Mouse (Mus musculus) MEL (cell line): ENCODE data around the gene Sorbs2. TPM values are rescaled to one million over a fixed set of nuclear protein-coding genes. Genes with fewer than 3 reads are reported as not detected.

Experiments used
- DNase-seq: peaks from one replicate; pipeline ENCODE4 v3.0.0; 2011; ENCODE audit warnings: low read depth, low spot score
- H3K27ac ChIP-seq: 2 replicates; pipeline ENCODE4 v1.5.1; 2012; ENCODE audit warnings: low read depth, mild to moderate bottlenecking, control low read depth, low read length, moderate library complexity; ENCODE audit not compliant: control insufficient read depth
- H3K27me3 ChIP-seq, 2 experiments: fragments of 150-350 bp in 1 of 2; sonication (generic) in 1 of 2; 2 replicates each; pipeline ENCODE4 v1.6.1; 2012; ENCODE audit warnings: low read length in 2 of 2, mild to moderate bottlenecking in 2 of 2, improper control_type of control experiment in 1 of 2, moderate library complexity in 1 of 2; ENCODE audit not compliant: insufficient read depth in 2 of 2, control insufficient read depth in 1 of 2
- H3K36me3 ChIP-seq, 2 experiments: 2 replicates each; pipeline ENCODE4 v1.6.1; 2012 to 2014; ENCODE audit warnings: low read length in 2 of 2, improper control_type of control experiment in 1 of 2, inconsistent platforms in 1 of 2, mild to moderate bottlenecking in 1 of 2; ENCODE audit not compliant: insufficient read depth in 2 of 2, control insufficient read depth in 1 of 2
- H3K4me1 ChIP-seq, 2 experiments: fragments of 150-350 bp in 1 of 2; sonication (generic) in 1 of 2; 2 replicates each; pipeline ENCODE4 v1.6.1; 2012; ENCODE audit warnings: low read length in 2 of 2, improper control_type of control experiment in 1 of 2, mild to moderate bottlenecking in 1 of 2; ENCODE audit not compliant: insufficient read depth in 2 of 2, control insufficient read depth in 1 of 2
- H3K4me3 ChIP-seq, 2 experiments: fragments of 150-350 bp in 1 of 2; sonication (generic) in 1 of 2; 2 replicates each; pipeline ENCODE4 v1.5.1; 2012; ENCODE audit warnings: low read depth in 2 of 2, low read length in 2 of 2, mild to moderate bottlenecking in 2 of 2, moderate library complexity in 2 of 2, control low read depth in 1 of 2, improper control_type of control experiment in 1 of 2; ENCODE audit not compliant: control insufficient read depth in 1 of 2, insufficient read depth in 1 of 2
- H3K79me2 ChIP-seq: 2 replicates; pipeline ENCODE4 v1.6.1; 2012; ENCODE audit warnings: mild to moderate bottlenecking, low read length, moderate library complexity; ENCODE audit not compliant: control insufficient read depth, poor library complexity, insufficient read depth
- H3K9ac ChIP-seq: 2 replicates; pipeline ENCODE4 v1.6.1; 2012; ENCODE audit warnings: low read depth, mild to moderate bottlenecking, control low read depth, low read length, moderate library complexity; ENCODE audit not compliant: control insufficient read depth, poor library complexity, severe bottlenecking
- H3K9me3 ChIP-seq: fragments of 150-350 bp; sonication (generic); replicated peaks from 2 replicates; pipeline ENCODE4 v1.6.1; 2012; ENCODE audit warnings: mild to moderate bottlenecking, low read length, improper control_type of control experiment, moderate library complexity; ENCODE audit not compliant: insufficient read depth
- CHD1 ChIP-seq: IDR thresholded peaks from 2 replicates; pipeline ENCODE4 v1.6.1; 2012; ENCODE audit warnings: low read depth, mild to moderate bottlenecking, inconsistent platforms, low read length, improper control_type of control experiment
- ELF1 ChIP-seq: IDR thresholded peaks from 2 replicates; pipeline ENCODE4 v1.6.1; 2014; ENCODE audit warnings: low read depth, mild to moderate bottlenecking, inconsistent platforms, low read length, improper control_type of control experiment, moderate library complexity
- GATA1 ChIP-seq: IDR thresholded peaks from 2 replicates; pipeline ENCODE4 v1.6.1; 2011; ENCODE audit warnings: low read depth, low read length, improper control_type of control experiment
- HCFC1 ChIP-seq: IDR thresholded peaks from 2 replicates; pipeline ENCODE4 v1.6.1; 2012; ENCODE audit warnings: low read depth, mild to moderate bottlenecking, inconsistent platforms, low read length, improper control_type of control experiment, moderate library complexity
- JUND ChIP-seq: IDR thresholded peaks from 2 replicates; pipeline ENCODE4 v1.6.1; 2011; ENCODE audit warnings: low read depth, mild to moderate bottlenecking, improper control_type of control experiment, low read length
- MAZ ChIP-seq: IDR thresholded peaks from 2 replicates; pipeline ENCODE4 v1.6.1; 2012; ENCODE audit warnings: low read depth, mild to moderate bottlenecking, inconsistent platforms, low read length, improper control_type of control experiment
- MEF2A ChIP-seq: IDR thresholded peaks from 2 replicates; pipeline ENCODE4 v1.6.1; 2014; ENCODE audit warnings: low read depth, mild to moderate bottlenecking, inconsistent platforms, low read length, improper control_type of control experiment; ENCODE audit not compliant: poor library complexity, insufficient replicate concordance, severe bottlenecking; ENCODE audit errors: extremely low read depth
- MXI1 ChIP-seq: IDR thresholded peaks from 2 replicates; pipeline ENCODE4 v1.6.1; 2011; ENCODE audit warnings: mild to moderate bottlenecking, low read depth, low read length, improper control_type of control experiment
- MYB ChIP-seq: IDR thresholded peaks from 2 replicates; pipeline ENCODE4 v1.6.1; 2011; ENCODE audit warnings: mild to moderate bottlenecking, low read depth, low read length, improper control_type of control experiment
- MYC ChIP-seq: IDR thresholded peaks from 2 replicates; pipeline ENCODE4 v1.6.1; 2011; ENCODE audit warnings: low read depth, mild to moderate bottlenecking, low read length, improper control_type of control experiment, moderate library complexity
- NRF1 ChIP-seq: IDR thresholded peaks from 2 replicates; pipeline ENCODE4 v1.6.1; 2014; ENCODE audit warnings: low read depth, mild to moderate bottlenecking, inconsistent platforms, low read length, improper control_type of control experiment, moderate library complexity; ENCODE audit not compliant: poor library complexity, insufficient read depth, severe bottlenecking
- POLR2AphosphoS5 ChIP-seq: IDR thresholded peaks from 2 replicates; pipeline ENCODE4 v1.6.1; 2012; ENCODE audit warnings: low read depth, borderline replicate concordance, mild to moderate bottlenecking, inconsistent platforms, low read length, moderate library complexity, mixed read lengths
- RCOR1 ChIP-seq: IDR thresholded peaks from 2 replicates; pipeline ENCODE4 v1.6.1; 2012; ENCODE audit warnings: low read depth, mild to moderate bottlenecking, inconsistent platforms, low read length, improper control_type of control experiment
- SIN3A ChIP-seq: IDR thresholded peaks from 2 replicates; pipeline ENCODE4 v1.6.1; 2012; ENCODE audit warnings: low read length, improper control_type of control experiment, inconsistent platforms
- SMC3 ChIP-seq: IDR thresholded peaks from 2 replicates; pipeline ENCODE4 v1.6.1; 2011; ENCODE audit warnings: low read depth, low read length, improper control_type of control experiment
- UBTF ChIP-seq: IDR thresholded peaks from 2 replicates; pipeline ENCODE4 v1.6.1; 2012; ENCODE audit warnings: low read depth, mild to moderate bottlenecking, inconsistent platforms, low read length, improper control_type of control experiment, moderate library complexity, borderline replicate concordance; ENCODE audit not compliant: insufficient read depth
- ZC3H11A ChIP-seq: IDR thresholded peaks from 2 replicates; pipeline ENCODE4 v1.6.1; 2012; ENCODE audit warnings: low read depth, mild to moderate bottlenecking, inconsistent platforms, low read length, improper control_type of control experiment
- ZMIZ1 ChIP-seq: IDR thresholded peaks from 2 replicates; pipeline ENCODE4 v1.6.1; 2012; ENCODE audit warnings: low read depth, mild to moderate bottlenecking, inconsistent platforms, low read length, improper control_type of control experiment, moderate library complexity
- ZNF384 ChIP-seq: IDR thresholded peaks from 2 replicates; pipeline ENCODE4 v1.6.1; 2012; ENCODE audit warnings: low read depth, mild to moderate bottlenecking, inconsistent platforms, low read length, improper control_type of control experiment
- polyA plus RNA-seq, 2 experiments: library from polyadenylated mRNA; stranded (reverse) in 1 of 2; unstranded in 1 of 2; fragments of >175 nt in 1 of 2; fragments of >200 nt in 1 of 2; gene quantifications; 2 replicates each; pipeline versions ENCODE4 v1.2.1 to v1.2.4; 2012; ENCODE audit warnings: low replicate concordance in 2 of 2, low read depth in 1 of 2; ENCODE audit not compliant: insufficient read length in 2 of 2, insufficient read depth in 1 of 2, missing spikeins in 1 of 2
- total RNA-seq: library from RNA; depleted of rRNA; stranded (reverse); fragments of 300-350 nt; gene quantifications from 2 replicates; pipeline ENCODE4 v1.2.3, GENCODE M21; 2012

Gene Sorbs2
- total and polyA plus RNA-seq, 3 experiments: not detected

- no peak for TF ChIP-seq MAZ
These were observed 100.8 kb downstream of the Sorbs2 start (continued) for GRCm38 (mm10) chr8:45608413-45608812.

GRCm38 (mm10) chr8:45610426-45611215, 103.0 kb downstream of the Sorbs2 start:
- Histone ChIP-seq H3K4me3 (no peak overlapping the region), H3K9ac (no peak overlapping the region), H3K9me3 (no peaks in the 10 kb centered on the region), H3K27me3 (no peaks in the 10 kb centered on the region), H3K36me3 (no peaks in the 10 kb centered on the region), H3K4me1 (no peaks in the 10 kb centered on the region), H3K79me2 (no peaks in the 10 kb centered on the region), H3K27ac (no peak overlapping the region)
- TF ChIP-seq ELF1 (no peak), SMC3 (no peak), SIN3A (no peak), MXI1 (no peak), JUND (no peak), NRF1 (no peak), ZMIZ1 (no peak), MYC (no peak), POLR2AphosphoS5 (no peak), CHD1 (no peak), UBTF (no peak), MEF2A (no peak), ZC3H11A (no peak)
- no peak for DNase-seq

- no peak overlapping the region for H3K27ac ChIP-seq
These were observed 103.7 kb downstream of the Sorbs2 start for GRCm38 (mm10) chr8:45611320-45611719.

More at GRCm38 (mm10) chr8:45611320-45611719, 103.7 kb downstream of the Sorbs2 start:
- no peak for DNase-seq
- no peak overlapping the region for H3K9ac ChIP-seq
- no peaks in the 10 kb centered on the region for H3K79me2 ChIP-seq
- no peak overlapping the region for H3K4me3 ChIP-seq
- no peaks in the 10 kb centered on the region for H3K4me1 ChIP-seq
- no peaks in the 10 kb centered on the region for H3K9me3 ChIP-seq
- H3K27me3 ChIP-seq: no peaks in the 10 kb centered on the region
- H3K36me3 ChIP-seq: no peaks in the 10 kb centered on the region
- TF ChIP-seq MYB (no peak), SMC3 (no peak), HCFC1 (no peak), RCOR1 (no peak), MAZ (no peak), ZMIZ1 (no peak), ZNF384 (no peak), ELF1 (no peak), GATA1 (no peak)
